Comparison of ENCODE assay signal across 17 mouse cellular contexts in genomic region chr6:116260481-116260880, GRCm38 (mm10).
"Had no signal": no experiment of that assay in that cellular context is flagged by ENCODE, and none has a peak within 500 bp of the region (broad histone marks: within the 10 kb centered on the region; RNA-seq: fewer than 3 reads in every experiment).

No protein-coding gene starts in this region.

- H3K4me3 ChIP-seq: lung, embryonic 15.5 days; megakaryocyte, embryonic 14.5 days; midbrain, embryonic 13.5 days; midbrain, embryonic 15.5 days; neural tube, embryonic 12.5 days; stomach, embryonic 15.5 days had no signal

- DNase-seq: lung, adult 2 months; lung, postnatal 14 days; lung, postnatal 36 days; right cerebral cortex, postnatal 14 days; thymus, adult 2 months; thymus, postnatal 25 days; thymus, postnatal 4 days had no signal

- H3K27me3 ChIP-seq: lung, embryonic 15.5 days; megakaryocyte, embryonic 14.5 days; midbrain, embryonic 13.5 days; midbrain, embryonic 15.5 days; neural tube, embryonic 12.5 days; stomach, embryonic 15.5 days had no signal

- H3K9me3 ChIP-seq: lung, embryonic 15.5 days; megakaryocyte, embryonic 14.5 days; midbrain, embryonic 13.5 days; midbrain, embryonic 15.5 days; neural tube, embryonic 12.5 days; stomach, embryonic 15.5 days had no signal

- H3K4me1 ChIP-seq: neural tube, embryonic 12.5 days; stomach, embryonic 15.5 days had no signal

- ATAC-seq: lung, postnatal 0 days; midbrain, embryonic 13.5 days; midbrain, embryonic 15.5 days had no signal

- H3K27ac ChIP-seq: lung, embryonic 15.5 days; macrophage; midbrain, embryonic 13.5 days; midbrain, embryonic 15.5 days; neural tube, embryonic 12.5 days; stomach, embryonic 15.5 days; stomach, postnatal 0 days had no signal

- H3K9ac ChIP-seq: lung, embryonic 15.5 days; midbrain, embryonic 13.5 days; midbrain, embryonic 15.5 days; neural tube, embryonic 12.5 days; stomach, embryonic 15.5 days had no signal

- H3K4me2 ChIP-seq: lung, embryonic 15.5 days; midbrain, embryonic 11.5 days; midbrain, embryonic 13.5 days; midbrain, embryonic 15.5 days; neural tube, embryonic 12.5 days; stomach, embryonic 15.5 days had no signal
